Mouse (Mus musculus): ENCODE results near the gene Abca1. TPM values are rescaled to one million over a fixed set of nuclear protein-coding genes. Genes with fewer than 3 reads are reported as not detected.

Gene Abca1
- total RNA-seq, 1 experiment from 2014 or later = 11.4 TPM

- no peak for ATAC-seq (replicated peaks; ENCODE audit: low read depth, poor library complexity, severe bottlenecking)
These were observed 136.3 kb downstream of the Abca1 start for GRCm38 (mm10) chr4:53023189-53023925.

GRCm38 (mm10) chr4:53018392-53018791 is 141.3 kb downstream of the Abca1 start:
- ATAC-seq (replicated peaks; ENCODE audit: low read depth, poor library complexity, severe bottlenecking) = no peak

GRCm38 (mm10) chr4:53015024-53015423 is 144.7 kb downstream of the Abca1 start:
- ATAC-seq (replicated peaks; ENCODE audit: low read depth, poor library complexity, severe bottlenecking) = no peak

- ATAC-seq (replicated peaks; ENCODE audit: low read depth, poor library complexity, severe bottlenecking) = no peak
These were observed 145.3 kb downstream of the Abca1 start for GRCm38 (mm10) chr4:53014421-53014820.

- peak; percentile 92 for ATAC-seq (replicated peaks; ENCODE audit: low read depth, poor library complexity, severe bottlenecking)
These were observed 147.8 kb downstream of the Abca1 start, which contains the start of gene Nipsnap3b for GRCm38 (mm10) chr4:53011732-53012361. Gene Nipsnap3b, plus strand, starts transcription at chr4:53011880.

GRCm38 (mm10) chr4:53009871-53010270 is 149.8 kb downstream of the Abca1 start:
- ATAC-seq (replicated peaks; ENCODE audit: low read depth, poor library complexity, severe bottlenecking) = no peak

GRCm38 (mm10) chr4:53009183-53009582 is 150.5 kb downstream of the Abca1 start:
- ATAC-seq (replicated peaks; ENCODE audit: low read depth, poor library complexity, severe bottlenecking) = no peak

- peak; percentile 87 for ATAC-seq (replicated peaks; ENCODE audit: low read depth, poor library complexity, severe bottlenecking)
These were observed 159.5 kb downstream of the Abca1 start for GRCm38 (mm10) chr4:53000154-53000553.

GRCm38 (mm10) chr4:52999449-52999848 is 160.2 kb downstream of the Abca1 start:
- ATAC-seq (replicated peaks; ENCODE audit: low read depth, poor library complexity, severe bottlenecking) = no peak

- peak; percentile 47 for ATAC-seq (replicated peaks; ENCODE audit: low read depth, poor library complexity, severe bottlenecking)
These were observed 170.4 kb downstream of the Abca1 start, which contains the start of gene Nipsnap3a for GRCm38 (mm10) chr4:52989248-52989647. Gene Nipsnap3a, plus strand, starts transcription at chr4:52989272.

GRCm38 (mm10) chr4:52986266-52986665 is 173.4 kb downstream of the Abca1 start:
- no peak for ATAC-seq (replicated peaks; ENCODE audit: low read depth, poor library complexity, severe bottlenecking)

- ATAC-seq (replicated peaks; ENCODE audit: low read depth, poor library complexity, severe bottlenecking) = peak; percentile 87
These were observed 174.5 kb downstream of the Abca1 start for GRCm38 (mm10) chr4:52985216-52985615.

Other genes starting within 250 kb of the Abca1 start
- gene Olfr272, start 240.7 kb downstream of the Abca1 start, total RNA-seq (2017) = not detected in 2 replicates
- not detected in 2 replicates for gene Olfr270, start 195.3 kb downstream of the Abca1 start, total RNA-seq (2017)
- gene Nipsnap3a, start 170.6 kb downstream of the Abca1 start, total RNA-seq (2017) = not detected in 2 replicates
- 47.3 and 55.3 TPM in 2 replicates for gene Nipsnap3b, start 148.0 kb downstream of the Abca1 start, total RNA-seq (2017)

Measured in common myeloid progenitor, adult 5-6 weeks (primary cell).